Mouse (Mus musculus): ENCODE results near the gene Efcab11.

The Efcab11 gene

DNA sequence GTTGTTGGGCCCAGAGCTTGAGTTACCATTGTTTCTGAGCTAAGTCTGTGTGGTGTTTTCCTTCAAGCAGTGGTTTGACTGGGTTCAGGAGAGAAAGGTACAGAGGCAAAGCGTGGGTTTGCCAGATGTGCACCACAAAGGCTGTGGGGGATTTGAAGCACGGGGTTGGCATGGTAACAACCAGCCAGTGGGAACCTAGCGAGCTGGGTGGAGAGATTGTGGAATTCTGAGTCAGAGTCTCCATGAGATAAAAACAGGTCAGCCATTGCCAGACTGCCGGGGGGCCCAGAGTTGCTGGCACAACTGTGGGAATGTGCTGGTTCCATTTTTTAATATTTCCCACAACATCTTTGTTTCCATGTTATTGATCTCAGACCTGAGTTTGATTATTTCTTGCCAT, 202.6 kb downstream of the Efcab11 start:
- no peak for DNase-seq (ENCODE audit: low read depth, low spot score)

DNA sequence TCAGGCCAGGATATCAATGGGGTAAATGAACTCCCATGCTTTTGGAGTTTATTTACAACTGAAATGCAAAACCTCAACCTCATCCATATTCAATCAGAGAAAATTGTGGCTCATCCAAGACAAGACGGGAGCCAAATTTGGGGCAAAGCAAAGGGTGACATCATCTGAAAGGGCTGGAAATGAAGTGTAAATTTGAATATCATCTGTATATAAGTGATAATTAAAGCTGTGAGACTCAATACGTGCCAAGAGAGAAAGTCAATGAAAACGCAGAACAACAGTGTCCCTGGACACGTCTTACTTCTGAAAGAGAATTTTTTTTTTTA, 212.4 kb downstream of the Efcab11 start:
- no peak for DNase-seq (ENCODE audit: low read depth, low spot score)

DNA sequence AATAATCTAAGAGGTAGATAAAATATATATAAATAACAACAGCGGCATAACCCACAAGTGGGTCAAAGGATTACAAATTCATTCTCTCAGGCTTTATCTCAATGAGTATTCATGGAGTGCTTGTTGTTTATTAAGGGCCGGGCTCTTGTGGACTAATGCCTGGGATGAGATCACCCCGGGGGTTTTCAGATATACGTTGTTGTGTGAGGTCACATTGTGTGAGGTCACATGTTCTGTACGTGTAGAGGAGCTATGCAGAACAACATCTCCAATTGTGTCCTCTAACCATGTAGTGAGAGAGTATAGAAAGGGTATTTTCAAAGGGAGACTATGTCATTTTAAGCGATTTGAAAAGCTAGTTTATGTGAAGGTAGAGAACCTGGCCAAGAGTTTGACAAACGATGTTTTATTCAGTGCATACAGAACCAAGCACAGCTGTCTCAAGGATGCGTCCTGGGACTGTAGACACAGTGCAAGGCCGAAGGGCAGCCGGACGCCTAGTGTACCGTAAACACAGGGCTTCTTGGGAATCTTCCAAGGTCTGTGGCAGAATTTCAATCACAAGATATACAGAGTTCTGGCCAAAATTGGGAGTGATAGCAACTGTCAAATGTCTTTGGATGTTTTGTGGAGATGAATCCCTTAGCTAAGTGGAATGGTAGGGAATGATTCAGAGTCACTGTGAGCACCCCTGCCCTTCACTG, 212.9 kb downstream of the Efcab11 start:
- DNase-seq (ENCODE audit: low read depth, low spot score) = peak; percentile 11

DNA sequence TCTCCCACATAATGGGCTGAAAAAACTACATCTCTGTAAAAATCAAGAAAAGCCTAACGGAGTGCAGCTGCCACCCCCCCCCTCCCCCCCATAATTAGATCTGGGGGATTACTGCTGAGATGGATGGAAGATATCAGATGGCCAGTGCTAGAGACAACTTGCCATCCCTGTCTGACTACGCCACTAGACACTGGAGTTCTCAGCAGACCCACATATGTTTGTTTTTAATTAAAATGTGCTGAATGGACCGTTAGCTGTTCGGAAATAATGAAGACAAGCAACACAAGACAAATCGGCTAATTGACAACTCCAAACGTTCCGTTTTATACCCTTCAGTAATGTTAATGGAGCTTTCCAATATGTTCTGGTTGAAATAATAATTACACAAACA, 213.5 kb downstream of the Efcab11 start:
- no peak for DNase-seq (ENCODE audit: low read depth, low spot score)

DNA sequence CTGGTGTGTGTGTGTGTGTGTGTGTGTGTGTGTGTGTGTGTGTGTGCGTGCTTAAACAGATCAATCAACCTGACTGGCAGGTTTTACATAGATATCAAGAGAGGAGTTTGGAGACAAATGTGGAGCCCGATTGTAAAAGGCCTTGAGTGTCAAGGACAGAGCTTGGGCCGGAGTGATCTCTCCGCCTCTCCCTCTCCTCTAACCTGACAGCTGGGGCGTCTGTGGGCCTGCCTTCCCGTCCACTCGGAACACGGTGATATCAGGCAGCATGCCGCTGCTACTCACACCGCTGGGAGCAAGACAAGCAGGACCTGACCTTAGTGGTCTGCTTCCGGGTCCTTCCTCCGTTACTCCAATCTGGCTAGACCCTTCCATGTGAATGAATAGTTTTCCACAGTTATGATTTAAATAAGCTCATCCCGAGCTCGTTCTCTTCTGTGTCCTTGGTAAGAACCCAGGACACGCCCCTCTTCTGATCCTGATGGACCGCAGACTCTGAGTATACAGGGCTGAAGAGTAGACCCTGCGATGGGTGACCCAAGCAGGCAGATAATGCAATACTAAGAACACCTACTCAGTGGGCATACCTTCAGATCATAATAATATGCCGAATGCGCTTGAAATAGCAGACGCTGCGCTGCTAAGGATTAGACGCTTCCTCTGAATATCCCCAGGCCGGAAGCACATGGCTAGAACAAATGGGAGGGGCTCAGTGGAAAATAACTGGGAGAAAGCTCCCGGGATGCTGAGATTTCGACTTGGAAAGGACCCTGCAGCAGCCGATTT, 214.1 kb downstream of the Efcab11 start:
- DNase-seq (ENCODE audit: low read depth, low spot score) = peak; percentile 54

DNA sequence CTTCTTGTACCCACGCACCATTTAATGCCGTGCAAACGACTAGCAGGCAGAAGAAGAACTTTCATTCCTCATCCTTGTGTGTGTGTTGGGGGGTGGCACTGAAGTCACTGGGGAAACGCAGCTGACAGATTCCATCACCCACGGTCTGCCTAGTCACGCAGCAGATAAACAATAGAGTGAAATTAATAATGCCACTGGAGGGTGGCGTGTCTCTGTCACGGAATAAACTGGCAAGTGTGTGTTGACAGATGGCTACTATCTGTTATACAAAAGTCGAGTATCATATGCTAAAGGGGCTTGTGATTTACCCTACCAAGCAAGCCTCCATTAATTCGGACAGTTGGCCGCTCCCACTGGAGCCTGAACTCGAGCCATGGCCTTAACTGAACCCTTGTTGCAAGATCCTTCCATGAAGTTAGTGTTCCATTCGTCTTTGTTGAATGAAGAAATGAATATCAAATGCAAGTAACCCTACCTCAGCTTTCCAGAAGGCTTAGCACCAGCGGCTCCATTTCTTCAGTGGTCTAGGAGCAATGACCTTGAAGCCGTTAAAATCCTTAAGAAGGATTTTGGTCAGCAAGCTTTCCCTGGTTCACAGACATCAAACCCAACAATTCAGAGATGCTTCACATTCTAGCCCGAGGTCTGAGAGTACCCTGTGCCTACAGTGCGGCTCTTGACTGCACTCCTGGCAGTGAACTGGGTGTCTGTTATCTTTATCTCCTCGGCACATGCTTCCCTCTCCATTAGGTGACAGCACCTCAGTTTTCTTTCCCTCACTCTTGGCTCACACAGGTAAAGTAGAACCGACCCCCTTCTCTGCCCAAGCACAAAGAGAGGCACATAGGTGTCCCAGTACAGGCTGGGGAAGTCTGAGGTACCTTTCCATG, 229.0 kb downstream of the Efcab11 start:
- DNase-seq (ENCODE audit: low read depth, low spot score) = no peak

DNA sequence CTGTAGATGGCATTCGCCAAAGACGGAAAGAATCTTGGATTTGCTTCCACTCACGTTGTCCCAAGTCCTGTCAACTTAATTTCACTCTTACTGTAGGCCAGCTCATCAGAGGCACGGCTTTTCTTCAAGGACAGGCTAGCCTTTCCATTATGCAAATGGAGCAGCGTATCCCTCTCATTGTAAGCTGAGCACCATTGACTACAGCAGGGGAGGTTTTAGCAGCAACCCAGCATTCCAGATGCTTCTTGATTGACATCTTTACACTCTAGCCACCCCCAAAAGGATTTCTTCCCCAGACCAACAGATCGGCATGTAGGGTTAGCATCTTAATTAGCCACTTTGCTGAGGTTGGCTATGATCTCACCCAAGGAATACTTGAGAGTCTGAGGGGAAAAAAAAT, 231.8 kb downstream of the Efcab11 start:
- DNase-seq (ENCODE audit: low read depth, low spot score) = no peak

DNA sequence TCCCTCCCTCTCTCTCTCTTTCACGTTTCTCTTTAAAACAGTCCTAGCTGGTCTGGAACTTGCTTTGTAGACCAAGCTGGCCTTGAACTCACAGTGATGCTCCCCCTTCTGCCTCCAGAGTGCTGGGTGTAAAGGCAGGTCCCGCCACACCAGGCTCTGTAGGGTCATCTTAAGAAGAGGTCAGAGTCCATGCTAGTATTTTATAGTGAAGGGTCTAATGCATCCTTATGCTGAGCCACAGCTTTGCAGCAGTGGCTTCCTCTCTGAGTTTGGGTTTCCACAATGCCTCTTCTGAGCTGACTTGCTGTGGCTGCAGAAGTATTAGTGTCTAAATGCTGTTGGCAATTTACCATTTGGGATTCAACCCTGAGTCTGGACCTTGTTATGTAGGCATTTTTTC, 234.5 kb downstream of the Efcab11 start:
- DNase-seq (ENCODE audit: low read depth, low spot score) = no peak

DNA sequence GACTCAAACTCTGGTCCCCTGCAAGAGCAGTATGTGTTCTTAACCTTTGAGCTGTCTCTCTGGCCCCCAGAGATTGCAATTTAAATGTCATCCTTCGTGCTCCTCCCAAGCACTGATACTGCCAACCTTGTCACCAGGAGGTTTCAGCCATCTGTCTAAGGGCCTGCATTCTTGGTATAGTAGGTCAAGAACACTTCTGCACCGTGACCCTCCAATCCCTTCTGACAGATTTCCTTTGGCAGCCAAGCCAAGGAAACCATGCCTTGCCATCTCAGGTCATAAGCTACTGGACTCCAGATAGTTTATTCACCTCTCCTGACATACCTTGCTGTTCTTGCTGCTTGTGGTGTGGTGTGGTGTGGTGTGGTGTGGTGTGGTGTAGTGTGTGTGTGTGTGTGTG, 235.5 kb downstream of the Efcab11 start:
- DNase-seq (ENCODE audit: low read depth, low spot score) = no peak

DNA sequence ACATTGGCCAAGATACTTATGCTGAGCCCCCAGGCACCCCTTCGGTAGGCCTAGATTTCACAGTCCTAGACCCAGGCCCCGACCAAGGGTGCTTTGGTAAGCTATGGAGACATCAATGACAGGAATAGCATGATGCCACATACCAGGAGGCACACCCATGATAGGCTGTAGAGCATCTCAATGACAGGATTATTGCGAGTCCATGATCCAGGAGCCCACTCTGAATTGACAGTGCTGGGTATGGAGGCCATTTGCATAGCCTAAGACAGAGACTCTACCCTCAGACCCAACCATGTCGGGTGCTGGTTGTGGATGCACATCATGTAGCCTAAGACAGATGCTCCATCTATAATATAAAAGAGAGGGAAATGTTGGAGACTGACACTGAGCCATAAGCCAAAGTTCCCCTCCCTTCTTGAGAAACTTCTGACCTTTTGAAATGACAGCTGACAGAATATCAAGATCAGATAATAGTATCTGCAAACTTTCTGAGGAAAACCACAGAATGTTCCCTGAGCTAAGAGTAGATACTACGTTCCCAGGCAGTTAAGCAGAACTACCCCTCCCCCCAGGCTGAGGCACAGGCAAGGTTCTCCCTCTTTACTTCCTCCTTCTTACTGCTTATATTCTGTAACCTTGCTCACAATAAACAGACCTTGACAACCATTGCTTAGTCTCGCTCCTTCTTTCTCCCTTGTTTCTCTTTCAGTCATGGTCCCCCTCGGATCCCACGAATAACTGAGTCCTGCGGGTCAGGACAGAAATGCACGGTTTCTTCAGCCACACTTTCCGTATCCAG, 237.5 kb downstream of the Efcab11 start:
- DNase-seq (ENCODE audit: low read depth, low spot score) = no peak

DNA sequence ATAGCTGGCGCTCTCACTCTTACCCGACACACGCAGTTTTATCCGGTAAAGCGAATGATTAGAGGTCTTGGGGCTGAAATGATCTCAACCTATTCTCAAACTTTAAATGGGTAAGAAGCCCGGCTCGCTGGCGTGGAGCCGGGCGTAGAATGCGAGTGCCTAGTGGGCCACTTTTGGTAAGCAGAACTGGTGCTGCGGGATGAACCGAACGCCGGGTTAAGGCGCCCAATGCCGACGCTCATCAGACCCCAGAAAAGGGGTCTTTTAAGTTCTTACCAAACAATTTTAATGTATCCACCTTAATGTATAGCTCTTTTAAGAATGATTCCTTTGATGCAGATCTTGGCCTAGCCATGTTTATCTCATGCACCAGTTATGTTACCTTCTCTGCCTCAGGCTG, 238.8 kb downstream of the Efcab11 start:
- no peak for DNase-seq (ENCODE audit: low read depth, low spot score)

DNA sequence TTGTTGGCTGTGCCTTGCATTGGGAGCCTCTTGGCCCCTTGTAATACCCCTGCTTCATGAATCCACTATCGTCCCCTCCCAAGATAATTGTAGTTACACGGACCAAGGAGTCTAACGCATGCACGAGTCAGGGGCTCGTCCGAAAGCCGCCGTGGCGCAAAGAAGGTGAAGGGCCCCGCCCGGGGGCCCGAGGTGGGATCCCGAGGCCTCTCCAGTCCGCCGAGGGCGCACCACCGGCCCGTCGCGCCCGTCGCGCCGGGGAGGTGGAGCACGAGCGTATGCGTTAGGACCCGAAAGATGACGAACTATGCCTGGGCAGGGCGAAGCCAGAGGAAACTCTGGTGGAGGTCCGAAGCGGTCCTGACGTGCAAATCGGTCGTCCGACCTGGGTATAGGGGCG, 239.3 kb downstream of the Efcab11 start:
- DNase-seq (ENCODE audit: low read depth, low spot score) = no peak
